Mouse (Mus musculus) cerebellum, adult 8-10 months (tissue): ENCODE measurements around the gene Hsd17b3.

Source experiments
- DNase-seq: peaks from one replicate; pipeline ENCODE4 v3.0.0; 2022

Gene Hsd17b3

GRCm38 (mm10) chr13:64089130-64089529 lies at the start of gene Hsd17b3:
TSS of gene Hsd17b3 (minus strand) at chr13:64089230.
- DNase-seq, result no peak

GRCm38 (mm10) chr13:64129616-64130375 lies 40.8 kb upstream of the Hsd17b3 start:
- no peak for DNase-seq

GRCm38 (mm10) chr13:64128858-64129615 lies 40.0 kb upstream of the Hsd17b3 start, which contains the start of gene Slc35d2:
TSS of gene Slc35d2 (minus strand) at chr13:64129368.
- DNase-seq, result no peak

- DNase-seq, result no peak
These were observed 37.3 kb upstream of the Hsd17b3 start for GRCm38 (mm10) chr13:64126316-64126715.

- no peak for DNase-seq
These were observed 35.9 kb upstream of the Hsd17b3 start for GRCm38 (mm10) chr13:64124886-64125285.

GRCm38 (mm10) chr13:64123491-64124188 lies 34.6 kb upstream of the Hsd17b3 start:
- no peak for DNase-seq

GRCm38 (mm10) chr13:64120760-64121159 lies 31.7 kb upstream of the Hsd17b3 start:
- no peak for DNase-seq

GRCm38 (mm10) chr13:64117442-64117841 lies 28.4 kb upstream of the Hsd17b3 start:
- DNase-seq, result no peak

- no peak for DNase-seq
These were observed 21.4 kb upstream of the Hsd17b3 start for GRCm38 (mm10) chr13:64110421-64110820.

GRCm38 (mm10) chr13:64108381-64108850 lies 19.4 kb upstream of the Hsd17b3 start:
- no peak for DNase-seq

- DNase-seq, result no peak
These were observed 18.5 kb upstream of the Hsd17b3 start for GRCm38 (mm10) chr13:64107535-64107934.

GRCm38 (mm10) chr13:64107105-64107504 lies 18.1 kb upstream of the Hsd17b3 start:
- DNase-seq, result no peak

- DNase-seq, result no peak
These were observed 16.7 kb upstream of the Hsd17b3 start for GRCm38 (mm10) chr13:64105690-64106089.

- DNase-seq, result peak; percentile 24
These were observed 11.2 kb upstream of the Hsd17b3 start for GRCm38 (mm10) chr13:64100186-64100585.

GRCm38 (mm10) chr13:64098992-64099391 lies 10.0 kb upstream of the Hsd17b3 start:
- no peak for DNase-seq

- peak; percentile 60 for DNase-seq
These were observed 4.3 kb upstream of the Hsd17b3 start for GRCm38 (mm10) chr13:64093341-64093740.

GRCm38 (mm10) chr13:64092752-64093151 lies 3.7 kb upstream of the Hsd17b3 start:
- no peak for DNase-seq

- DNase-seq, result no peak
These were observed 3.1 kb upstream of the Hsd17b3 start for GRCm38 (mm10) chr13:64092141-64092540.

GRCm38 (mm10) chr13:64091006-64091405 lies 2.0 kb upstream of the Hsd17b3 start:
- DNase-seq, result no peak

- no peak for DNase-seq
These were observed 1.2 kb upstream of the Hsd17b3 start for GRCm38 (mm10) chr13:64090278-64090677.

GRCm38 (mm10) chr13:64088057-64088456 lies 973 bp downstream of the Hsd17b3 start:
- DNase-seq, result no peak

GRCm38 (mm10) chr13:64086036-64086435 lies 3.0 kb downstream of the Hsd17b3 start:
- DNase-seq, result no peak

- DNase-seq, result no peak
These were observed 5.7 kb downstream of the Hsd17b3 start for GRCm38 (mm10) chr13:64083331-64083730.
